Mouse (Mus musculus) kidney, adult 2 months (tissue): ENCODE data around the gene Bcas3. TPM values are rescaled to one million over a fixed set of nuclear protein-coding genes. Genes with fewer than 3 reads are reported as not detected.

Experiments used
- DNase-seq: peaks from one replicate; pipeline ENCODE4 v3.0.0; 2021
- H3K27ac ChIP-seq: fragments of 200-500 bp; 2 replicates; pipeline ENCODE4 v1.5.1; 2012; ENCODE audit warnings: low read depth, low read length, control low read depth, inconsistent platforms; ENCODE audit not compliant: insufficient read depth
- H3K27me3 ChIP-seq: fragments of 200-500 bp; replicated peaks from 2 replicates; pipeline ENCODE4 v1.6.1; 2012; ENCODE audit warnings: mild to moderate bottlenecking, moderate library complexity, low read length, inconsistent platforms; ENCODE audit not compliant: control insufficient read depth, insufficient read depth
- H3K36me3 ChIP-seq: fragments of 200-500 bp; 2 replicates; pipeline ENCODE4 v1.6.1; 2012; ENCODE audit warnings: mild to moderate bottlenecking, moderate library complexity, low read length, inconsistent platforms; ENCODE audit not compliant: control insufficient read depth, insufficient read depth
- H3K4me1 ChIP-seq: fragments of 200-500 bp; 2 replicates; pipeline ENCODE4 v1.6.1; 2011; ENCODE audit warnings: low read length; ENCODE audit not compliant: control insufficient read depth, insufficient read depth
- H3K4me3 ChIP-seq: fragments of 200-500 bp; 2 replicates; pipeline ENCODE4 v1.5.1; 2011; ENCODE audit warnings: mild to moderate bottlenecking, low read depth, low read length, control low read depth; ENCODE audit not compliant: insufficient read depth
- CTCF ChIP-seq: fragments of 200-500 bp; conservative IDR thresholded peaks from 2 replicates; pipeline ENCODE4 v1.5.1; 2011; ENCODE audit warnings: low read depth, mild to moderate bottlenecking, control low read depth, low read length, moderate library complexity, mixed read lengths; ENCODE audit not compliant: insufficient read depth, insufficient read length
- POLR2A ChIP-seq: fragments of 200-500 bp; IDR thresholded peaks from one replicate; pipeline ENCODE4 v1.6.1; 2011; ENCODE audit warnings: low read depth, low read length, control low read depth
- WGBS: fragments of 180-500 bp; shearing (Covaris S2); methylation state at CpG from one replicate; pipeline ENCODE4 v1.1.7; 2018; 5-methylcytosine and 5-hydroxymethylcytosine counted together
- polyA plus RNA-seq: library from polyadenylated mRNA; depleted of rRNA; stranded (reverse); fragments of >200 nt; gene quantifications from 2 replicates; pipeline ENCODE4 v1.2.3, GENCODE M21; 2012

Bcas3 gene
- polyA plus RNA-seq, 1 experiment = 47.3 TPM

DNA sequence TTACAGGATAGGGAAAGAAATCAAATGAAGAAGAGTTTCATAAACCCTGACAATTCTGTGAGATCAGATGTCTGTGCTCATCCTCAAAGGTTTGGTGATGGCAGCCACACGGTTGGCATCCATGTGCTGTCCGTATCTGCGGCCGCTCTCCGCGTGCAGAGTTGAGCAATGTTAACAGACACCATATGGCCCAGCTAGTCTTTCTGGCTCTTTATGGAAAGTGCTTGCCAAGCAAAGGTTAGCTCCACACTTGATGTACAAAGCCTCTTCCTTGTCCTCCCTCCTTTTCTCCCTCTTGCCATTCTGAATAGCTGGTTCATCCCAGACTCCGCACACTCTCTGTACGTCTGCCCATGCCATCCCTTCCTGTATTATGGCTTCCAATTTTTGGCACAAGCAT, 269.0 kb downstream of the Bcas3 start:
- Histone ChIP-seq H3K4me1 (peaks cover 4% of the 10 kb centered on the region), H3K36me3 (no peaks in the 10 kb centered on the region), H3K4me3 (no peak overlapping the region), H3K27me3 (no peaks in the 10 kb centered on the region), H3K27ac (no peak overlapping the region)
- 93% methylated on average over 8 of the region's 8 CpGs for WGBS
- no peak for TF ChIP-seq POLR2A
- no peak for TF ChIP-seq CTCF
- no peak for DNase-seq

DNA sequence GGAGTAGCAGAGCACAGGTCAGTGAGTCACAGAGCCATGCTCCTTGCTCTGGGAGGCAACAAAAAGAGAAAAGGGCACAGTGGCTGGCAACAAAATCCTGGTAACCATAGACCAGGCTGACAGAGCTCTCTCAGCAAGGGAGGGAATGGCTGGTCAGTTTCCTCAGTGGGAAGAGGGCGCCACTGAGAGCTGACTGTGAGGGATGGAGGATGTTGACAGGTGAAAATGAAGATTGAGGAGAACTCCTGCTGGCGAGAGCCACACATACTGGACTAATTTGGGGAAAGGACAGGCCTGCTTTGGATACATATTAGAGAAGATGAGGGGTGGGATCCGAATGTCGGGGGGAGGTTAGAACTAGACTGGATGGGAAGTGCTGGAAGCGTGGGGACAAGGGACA, 272.2 kb downstream of the Bcas3 start:
- 0 out of 2 replicates have a peak, but pooled peaks cover 3% of the 10 kb centered on the region for H3K4me1 ChIP-seq
- H3K36me3 ChIP-seq = no peaks in the 10 kb centered on the region
- 93% methylated on average over 5 of the region's 5 CpGs for WGBS

DNA sequence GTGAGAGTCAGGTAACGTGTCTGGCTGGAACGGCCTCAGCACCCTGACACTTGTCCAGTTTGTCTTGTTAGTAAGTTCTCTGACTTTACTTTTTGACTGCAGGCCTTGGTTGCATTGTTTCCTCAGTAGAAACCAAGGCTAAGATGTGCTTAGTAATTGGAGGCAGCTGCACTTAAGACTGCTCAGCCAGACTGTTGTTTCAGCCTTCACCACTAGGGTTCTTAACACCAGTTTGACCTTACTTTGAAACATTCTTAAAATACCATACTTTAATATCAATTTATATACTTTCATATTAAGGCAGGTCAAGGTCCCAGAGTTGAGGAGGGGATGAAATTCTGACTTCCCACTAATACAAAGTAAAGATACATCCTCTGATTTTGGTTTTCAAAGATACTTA, 273.9 kb downstream of the Bcas3 start:
- Histone ChIP-seq H3K4me1 (peaks cover 5% of the 10 kb centered on the region; the same call in 1 of the 2 replicates), H3K4me3 (no peak overlapping the region), H3K36me3 (no peaks in the 10 kb centered on the region), H3K27ac (no peak overlapping the region), H3K27me3 (no peaks in the 10 kb centered on the region)
- WGBS = 98% methylated on average over 2 of the region's 2 CpGs
- TF ChIP-seq POLR2A = no peak
- 0 out of 2 replicates have a peak, but pooled peaks have one; percentile 2 for TF ChIP-seq CTCF
- DNase-seq = no peak

More for the DNA sequence above, 272.2 kb downstream of the Bcas3 start:
- Histone ChIP-seq H3K27ac (no peak overlapping the region), H3K27me3 (no peaks in the 10 kb centered on the region), H3K4me3 (no peak overlapping the region)
- no peak for TF ChIP-seq CTCF
- TF ChIP-seq POLR2A = no peak
- DNase-seq = no peak

DNA sequence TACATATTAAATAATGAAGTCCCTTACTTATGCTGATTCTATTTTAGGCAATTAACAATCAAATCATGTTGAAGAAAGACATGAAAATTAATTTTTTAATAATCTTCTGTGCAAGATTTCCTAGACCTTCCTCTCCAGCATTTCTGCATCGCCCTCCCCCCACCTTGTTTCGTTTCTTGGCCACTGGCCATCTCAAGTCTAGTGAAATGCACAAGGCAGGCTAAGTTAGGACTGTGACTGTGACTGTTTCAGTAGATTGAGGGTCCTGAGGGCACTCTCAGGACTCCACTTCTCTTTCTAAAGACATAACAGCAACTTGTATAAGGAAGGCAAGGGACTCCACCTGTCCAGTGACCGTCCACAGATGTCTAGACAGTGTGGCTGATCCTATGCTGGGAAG, 274.4 kb downstream of the Bcas3 start:
- TF ChIP-seq POLR2A = no peak
- no peak for TF ChIP-seq CTCF
- no peaks in the 10 kb centered on the region for H3K36me3 ChIP-seq
- 69% methylated on average over 3 of the region's 3 CpGs for WGBS
- peaks cover 9% of the 10 kb centered on the region; the same call in 1 of the 2 replicates for H3K4me1 ChIP-seq
- no peak overlapping the region for H3K27ac ChIP-seq
- no peaks in the 10 kb centered on the region for H3K27me3 ChIP-seq
- DNase-seq = no peak
- no peak overlapping the region for H3K4me3 ChIP-seq

DNA sequence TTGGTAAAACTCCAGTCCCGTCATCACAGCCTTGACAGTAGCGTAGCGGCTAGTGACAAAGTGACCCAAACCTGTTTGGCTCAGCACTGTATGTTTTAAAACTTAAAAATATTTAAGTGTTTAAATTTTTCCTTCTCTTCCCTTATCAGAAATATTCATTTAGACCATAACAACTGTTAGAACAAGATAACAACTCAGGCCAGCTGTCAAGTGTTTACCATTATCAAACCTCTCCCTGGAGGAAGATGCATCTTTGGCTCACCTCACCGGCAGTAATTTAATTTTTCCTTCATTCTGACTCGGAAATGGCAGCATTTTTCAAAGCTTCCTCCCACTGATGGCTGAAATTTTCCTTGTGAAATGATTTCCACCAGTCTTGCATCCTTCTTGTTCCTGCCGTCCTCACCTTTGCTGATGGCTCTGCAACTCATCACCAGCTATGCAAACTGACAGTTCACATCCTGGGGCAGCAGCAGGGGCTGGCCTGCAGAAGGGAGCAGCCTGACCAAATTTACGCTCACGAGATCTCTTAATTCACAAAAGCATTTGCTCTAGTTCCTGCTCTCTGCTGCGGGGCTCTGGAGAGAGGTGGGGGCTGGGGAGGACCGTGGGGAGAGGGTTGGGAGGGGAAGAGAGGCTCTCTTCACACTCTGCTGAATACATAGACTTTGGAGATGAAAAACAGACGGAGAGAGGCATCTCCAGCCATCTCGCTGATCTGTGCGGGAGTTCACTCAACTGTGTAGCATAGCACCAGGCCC, 275.5 kb downstream of the Bcas3 start:
- no peak overlapping the region for H3K4me3 ChIP-seq
- H3K4me1 ChIP-seq = peaks cover 9% of the 10 kb centered on the region; the same call in 1 of the 2 replicates
- WGBS = 68% methylated on average over 13 of the region's 13 CpGs
- no peak for TF ChIP-seq CTCF
- no peak for TF ChIP-seq POLR2A
- H3K27ac ChIP-seq = peak overlapping the region; percentile 45; the same call in 1 of the 2 replicates
- H3K27me3 ChIP-seq = no peaks in the 10 kb centered on the region
- no peak for DNase-seq
- H3K36me3 ChIP-seq = no peaks in the 10 kb centered on the region

DNA sequence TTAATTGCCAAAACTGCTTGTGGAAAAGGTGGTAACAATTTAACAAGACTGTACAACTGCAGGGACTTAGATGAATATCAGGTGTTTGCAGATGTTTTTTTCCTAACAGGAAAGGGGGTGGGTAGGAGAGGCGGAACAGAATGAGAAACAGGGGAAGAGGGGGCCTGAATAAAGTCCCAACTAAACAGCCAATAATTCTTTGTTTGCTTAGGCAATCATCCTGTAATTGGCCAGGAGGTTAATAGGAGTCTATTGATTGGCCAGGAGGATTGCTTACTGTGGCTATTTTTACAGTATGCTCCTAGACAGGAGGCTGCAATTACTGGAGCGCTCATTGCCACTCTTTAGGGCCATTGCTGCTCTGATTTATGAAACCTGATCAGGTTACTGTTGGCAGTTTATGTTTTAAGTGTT, 279.6 kb downstream of the Bcas3 start:
- DNase-seq = peak; percentile 73
- H3K27ac ChIP-seq = no peak overlapping the region; the same call in 1 of the 2 replicates
- 28% methylated on average over 2 of the region's 2 CpGs for WGBS

More for the DNA sequence above, 279.6 kb downstream of the Bcas3 start:
- Histone ChIP-seq H3K36me3 (no peaks in the 10 kb centered on the region), H3K4me1 (peaks cover 7% of the 10 kb centered on the region; the same call in 1 of the 2 replicates), H3K4me3 (no peak overlapping the region), H3K27me3 (no peaks in the 10 kb centered on the region)
- TF ChIP-seq POLR2A = no peak
- TF ChIP-seq CTCF = no peak
